Mouse (Mus musculus) CH12.LX (cell line): Measurements from ENCODE around the gene Babam1.

Experiments
- MAX ChIP-seq: IDR thresholded peaks from 2 replicates; pipeline ENCODE4 v1.6.1; 2011; ENCODE audit warnings: low read length, improper control_type of control experiment
- USF2 ChIP-seq: conservative IDR thresholded peaks from 2 replicates; pipeline ENCODE4 v1.6.1; 2011; ENCODE audit warnings: low read depth, low read length, improper control_type of control experiment

DNA sequence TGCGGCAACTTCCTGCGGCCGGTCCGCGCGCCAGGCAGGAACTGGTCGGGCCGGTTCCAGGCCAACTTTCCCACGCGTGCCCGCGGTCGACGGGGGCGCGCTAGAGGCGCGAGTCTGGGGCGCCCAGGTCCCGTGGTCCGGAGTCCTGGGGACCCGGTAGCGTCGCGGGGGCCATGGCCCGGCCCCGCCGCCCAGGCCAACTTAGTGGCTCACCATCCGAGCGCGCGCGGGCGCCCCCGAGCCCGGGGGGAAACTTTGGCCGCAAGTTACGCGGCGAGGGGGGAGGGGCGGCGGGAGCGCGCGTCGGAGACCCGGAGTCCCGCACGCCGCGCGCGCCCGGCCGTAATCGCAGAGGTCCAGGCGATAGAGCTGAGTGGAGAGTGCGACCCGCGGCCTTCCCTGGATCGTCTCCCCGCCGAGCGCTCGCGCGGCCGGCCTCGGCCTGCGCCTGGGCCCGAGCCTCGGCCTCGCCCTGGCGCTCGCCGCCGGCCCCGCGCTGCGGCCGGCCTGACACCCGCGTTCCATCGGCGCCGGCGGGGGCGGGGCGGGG lies 15.2 kb upstream of the Babam1 start, which contains the start of gene Nr2f6:
- TF ChIP-seq USF2 (no peak), MAX (no peak)
